Mouse (Mus musculus) layer of hippocampus, adult 9-11 months (tissue): ENCODE data around the gene Gsap.

Experiments used
- DNase-seq: peaks from one replicate; pipeline ENCODE4 v3.0.0; 2022

Gsap gene

GRCm38 (mm10) chr5:21185764-21186685, at the start of gene Gsap:
Gene Gsap (plus strand): TSS chr5:21186255.
- peak; percentile 68 for DNase-seq

GRCm38 (mm10) chr5:21136575-21136974, 49.5 kb upstream of the Gsap start:
- no peak for DNase-seq

- DNase-seq: peak; percentile 87
Measured at GRCm38 (mm10) chr5:21139505-21139904, 46.5 kb upstream of the Gsap start.

- DNase-seq: peak; percentile 14
Measured at GRCm38 (mm10) chr5:21141133-21141551, 44.9 kb upstream of the Gsap start.

GRCm38 (mm10) chr5:21141626-21142025, 44.4 kb upstream of the Gsap start:
- DNase-seq: no peak

GRCm38 (mm10) chr5:21143032-21143431, 43.0 kb upstream of the Gsap start:
- no peak for DNase-seq

GRCm38 (mm10) chr5:21144506-21145169, 41.4 kb upstream of the Gsap start:
- no peak for DNase-seq

- DNase-seq: no peak
Measured at GRCm38 (mm10) chr5:21148358-21148757, 37.7 kb upstream of the Gsap start.

- DNase-seq: no peak
Measured at GRCm38 (mm10) chr5:21153672-21154071, 32.4 kb upstream of the Gsap start.

GRCm38 (mm10) chr5:21156770-21157169, 29.3 kb upstream of the Gsap start:
- no peak for DNase-seq

- no peak for DNase-seq
Measured at GRCm38 (mm10) chr5:21159536-21159935, 26.5 kb upstream of the Gsap start.

- no peak for DNase-seq
Measured at GRCm38 (mm10) chr5:21160781-21161180, 25.3 kb upstream of the Gsap start.

- no peak for DNase-seq
Measured at GRCm38 (mm10) chr5:21163421-21163820, 22.6 kb upstream of the Gsap start.

- peak; percentile 53 for DNase-seq
Measured at GRCm38 (mm10) chr5:21168689-21169345, 17.2 kb upstream of the Gsap start.

GRCm38 (mm10) chr5:21169346-21169745, 16.7 kb upstream of the Gsap start:
- DNase-seq: no peak

- no peak for DNase-seq
Measured at GRCm38 (mm10) chr5:21169877-21170276, 16.2 kb upstream of the Gsap start.

GRCm38 (mm10) chr5:21170440-21170839, 15.6 kb upstream of the Gsap start:
- no peak for DNase-seq

GRCm38 (mm10) chr5:21170898-21171297, 15.2 kb upstream of the Gsap start:
- no peak for DNase-seq

- DNase-seq: peak; percentile 71
Measured at GRCm38 (mm10) chr5:21171336-21171735, 14.7 kb upstream of the Gsap start.

- DNase-seq: peak; percentile 42
Measured at GRCm38 (mm10) chr5:21172316-21172715, 13.7 kb upstream of the Gsap start.

GRCm38 (mm10) chr5:21175132-21176112, 10.6 kb upstream of the Gsap start:
- DNase-seq: peak; percentile 37

GRCm38 (mm10) chr5:21179496-21179895, 6.6 kb upstream of the Gsap start:
- DNase-seq: no peak
